Mouse (Mus musculus) forebrain, embryonic 14.5 days (tissue): ENCODE results near the gene Ccdc65. TPM values are rescaled to one million over a fixed set of nuclear protein-coding genes. Genes with fewer than 3 reads are reported as not detected.

Experiments used
- polyA plus RNA-seq: library from polyadenylated mRNA; unstranded; fragments of >200 nt; fragmentation: Nextera tagmentation; extraction: Ambion mirVana; gene quantifications from 2 replicates; pipeline ENCODE4 v1.2.1, GENCODE M21; 2014

The Ccdc65 gene
- polyA plus RNA-seq, 1 experiment from 2014 or later = 3.3 TPM

Other genes starting within 250 kb of the Ccdc65 start
- not detected in 2 replicates for gene OR5BS1P, start 238.3 kb upstream of the Ccdc65 start, polyA plus RNA-seq
- not detected in 2 replicates for gene Lalba, start 225.5 kb upstream of the Ccdc65 start, polyA plus RNA-seq
- not detected in 2 replicates for gene Olfr279, start 215.8 kb upstream of the Ccdc65 start, polyA plus RNA-seq
- gene Kansl2, start 173.9 kb upstream of the Ccdc65 start, polyA plus RNA-seq = 134 and 135 TPM in 2 replicates
- 51.3 and 61.7 TPM in 2 replicates for gene Ccnt1, start 137.3 kb upstream of the Ccdc65 start, polyA plus RNA-seq
- not detected in 2 replicates for gene 4930415O20Rik, start 137.2 kb upstream of the Ccdc65 start, polyA plus RNA-seq
- 6.4 and 10.4 TPM in 2 replicates for gene Adcy6, start 98.1 kb upstream of the Ccdc65 start, polyA plus RNA-seq
- 75.9 and 95.4 TPM in 2 replicates for gene Cacnb3, start 77.4 kb upstream of the Ccdc65 start, polyA plus RNA-seq
- gene Ddx23, start 45.3 kb upstream of the Ccdc65 start, polyA plus RNA-seq = 18.2 and 24.3 TPM in 2 replicates
- gene Rnd1, start 30.7 kb upstream of the Ccdc65 start, polyA plus RNA-seq = 6.3 and 6.8 TPM in 2 replicates
- gene Fkbp11, start 20.0 kb downstream of the Ccdc65 start, polyA plus RNA-seq = 2.6 and 3.8 TPM in 2 replicates
- gene Arf3, start 55.0 kb downstream of the Ccdc65 start, polyA plus RNA-seq = 31.7 and 41.4 TPM in 2 replicates
- not detected in 2 replicates for gene Wnt10b, start 69.9 kb downstream of the Ccdc65 start, polyA plus RNA-seq
- 0.56 TPM in 1 of 2 replicates, not detected in the other for gene Wnt1, start 81.7 kb downstream of the Ccdc65 start, polyA plus RNA-seq
- 0.33 and 0.57 TPM in 2 replicates for gene Ddn, start 101.3 kb downstream of the Ccdc65 start, polyA plus RNA-seq
- 82.1 and 87.3 TPM in 2 replicates for gene Prkag1, start 123.3 kb downstream of the Ccdc65 start, polyA plus RNA-seq
- 8.0 and 12.2 TPM in 2 replicates for gene Kmt2d, start 163.0 kb downstream of the Ccdc65 start, polyA plus RNA-seq
- 30.3 and 33.5 TPM in 2 replicates for gene Rhebl1, start 186.3 kb downstream of the Ccdc65 start, polyA plus RNA-seq
- gene Dhh, start 190.3 kb downstream of the Ccdc65 start, polyA plus RNA-seq = 0.18 and 0.36 TPM in 2 replicates
- 10.9 TPM in 2 replicates for gene Lmbr1l, start 210.0 kb downstream of the Ccdc65 start, polyA plus RNA-seq
- gene Tuba1b, start 226.4 kb downstream of the Ccdc65 start, polyA plus RNA-seq = 1,499 and 1,719 TPM in 2 replicates
- not detected in 2 replicates for gene Gm49450, start 245.3 kb downstream of the Ccdc65 start, polyA plus RNA-seq
- gene Tuba1a, start 245.5 kb downstream of the Ccdc65 start, polyA plus RNA-seq = 18,182 and 18,289 TPM in 2 replicates